Mouse (Mus musculus) left cerebral cortex, adult 2 months (tissue): ENCODE data around the gene Rhoh. TPM values are rescaled to one million over a fixed set of nuclear protein-coding genes. Genes with fewer than 3 reads are reported as not detected.

Experiments used
- DNase-seq, 2 experiments: peaks; one replicate each; pipeline ENCODE4 v3.0.0; 2021 to 2022; ENCODE audit warnings: low spot score in 2 of 2, mixed read lengths in 1 of 2; ENCODE audit errors: extremely low spot score in 1 of 2
- H3K27ac ChIP-seq: fragments of 200-600 bp; 2 replicates; pipeline ENCODE4 v1.8.1; 2022
- H3K4me3 ChIP-seq: fragments of 200-600 bp; 2 replicates; pipeline ENCODE4 v1.8.1; 2022
- CTCF ChIP-seq: fragments of 200-600 bp; IDR thresholded peaks from 2 replicates; pipeline ENCODE4 v1.8.1; 2022; ENCODE audit warnings: antibody characterized with exemption, mild to moderate bottlenecking, moderate library complexity
- intact Hi-C: fragments of 180-260 bp; cut with DNase I; formaldehyde crosslinking; loops from one replicate; pipeline ENCODE4 v1.15.1; 2025
- total RNA-seq, 2 experiments: library from RNA; stranded (reverse); gene quantifications; 2 replicates each; pipeline ENCODE4 v1.2.3; 2021

The Rhoh gene
- total RNA-seq, 2 experiments from 2014 or later, result 0.63 to 0.84 TPM

DNA sequence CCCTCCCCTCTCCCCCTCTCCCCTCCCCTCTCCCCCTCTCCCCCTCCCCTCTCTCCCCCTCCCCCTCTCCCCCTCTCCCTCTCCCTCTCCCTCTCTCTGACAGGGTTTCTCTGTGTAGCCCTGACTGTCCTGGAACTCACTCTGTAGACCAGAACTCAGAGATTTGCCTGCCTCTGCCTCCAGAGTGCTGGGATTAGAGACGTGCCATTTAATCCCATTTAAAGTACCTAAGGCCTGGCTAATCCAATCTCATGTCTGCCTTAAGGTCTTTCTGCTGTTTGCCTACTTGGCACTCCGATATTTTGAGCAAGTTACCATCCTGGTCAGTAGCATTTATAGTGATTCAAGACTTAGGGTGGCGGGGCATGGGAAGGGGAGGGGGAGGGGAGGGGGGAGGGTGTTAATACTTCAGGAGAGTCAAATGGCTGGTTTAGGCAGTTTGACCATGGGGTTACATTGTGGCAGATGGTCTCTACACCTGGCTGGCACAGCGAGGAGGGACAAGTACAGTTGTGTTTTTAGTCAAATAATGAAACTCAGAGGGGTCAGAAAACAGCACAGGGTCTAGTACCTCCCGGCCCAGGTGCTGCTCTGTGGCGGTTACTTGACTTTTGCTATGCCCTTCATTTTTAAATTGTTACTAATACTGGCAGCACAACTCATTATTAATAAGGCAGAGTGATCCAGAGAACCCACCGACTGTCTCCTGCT is 1.4 kb downstream of the Rhoh start:
- no peak overlapping the region for H3K27ac ChIP-seq
- intact Hi-C loops, result no loop called here
- no peak overlapping the region for H3K4me3 ChIP-seq
- no peak for TF ChIP-seq CTCF
- no peak for DNase-seq

DNA sequence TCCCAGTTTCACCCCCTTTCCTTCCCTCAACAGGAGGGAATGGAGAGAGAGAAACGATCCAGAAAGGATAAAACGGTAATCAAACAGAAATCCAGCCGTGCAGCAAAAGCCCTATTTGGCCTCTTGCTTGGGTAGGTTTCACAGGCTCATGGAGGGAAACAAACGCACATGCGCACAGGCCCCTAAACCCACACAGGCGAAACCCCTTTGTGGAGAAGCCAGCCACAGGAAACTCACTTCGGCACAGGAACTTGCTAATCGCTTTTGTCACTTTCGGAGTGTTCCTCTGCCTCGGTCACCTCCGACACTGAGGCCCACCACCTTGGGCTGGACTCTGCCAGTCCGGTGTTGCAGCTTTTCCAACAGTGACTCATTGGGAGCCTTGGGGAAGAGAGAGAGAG is 2.3 kb downstream of the Rhoh start:
- intact Hi-C loops, result no loop called here
- TF ChIP-seq CTCF, result no peak
- no peak for DNase-seq
- Histone ChIP-seq H3K4me3 (no peak overlapping the region), H3K27ac (no peak overlapping the region)

DNA sequence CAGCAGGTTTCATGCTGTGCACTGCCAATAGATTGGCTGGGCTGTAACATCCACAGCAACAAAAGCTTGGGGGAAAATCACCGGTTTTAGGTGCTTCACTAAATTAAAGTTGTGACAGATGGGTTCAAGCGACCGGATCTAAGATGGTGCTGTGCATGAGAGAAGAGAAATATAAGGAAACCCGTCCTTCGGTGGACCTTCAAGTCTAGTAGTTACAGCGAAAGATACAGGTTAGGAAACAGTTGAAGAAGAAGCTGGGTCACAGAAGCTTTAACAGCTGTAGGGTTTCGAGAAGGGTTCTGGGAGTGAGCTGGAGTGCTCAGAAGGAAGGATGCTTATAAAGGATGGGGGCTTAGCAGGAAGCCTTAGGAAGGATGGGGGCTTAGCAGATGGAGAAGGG is 3.5 kb downstream of the Rhoh start:
- intact Hi-C loops, result no loop called here
- H3K4me3 ChIP-seq, result no peak overlapping the region
- H3K27ac ChIP-seq, result no peak overlapping the region
- no peak for TF ChIP-seq CTCF
- DNase-seq, result no peak

DNA sequence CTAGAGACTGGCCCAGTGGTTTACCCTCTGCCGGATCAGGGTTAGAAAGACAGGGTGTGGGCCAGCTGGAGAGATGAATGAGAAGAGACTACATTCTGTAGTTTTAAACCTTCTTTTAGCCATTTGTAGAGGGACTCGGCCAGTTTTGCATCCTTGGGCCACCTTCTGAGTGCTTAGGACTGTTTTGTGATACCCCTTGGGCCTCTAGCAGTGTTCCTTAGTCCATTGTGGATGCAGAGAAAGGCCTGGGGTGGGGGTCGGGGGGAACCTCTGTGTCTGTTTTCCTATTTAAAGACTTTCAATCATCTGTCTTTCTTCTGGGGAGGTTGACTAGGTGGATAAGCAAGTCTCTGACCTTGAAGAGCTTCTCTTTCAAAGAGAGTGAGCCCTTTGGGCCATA is 3.9 kb downstream of the Rhoh start:
- H3K4me3 ChIP-seq, result no peak overlapping the region

DNA sequence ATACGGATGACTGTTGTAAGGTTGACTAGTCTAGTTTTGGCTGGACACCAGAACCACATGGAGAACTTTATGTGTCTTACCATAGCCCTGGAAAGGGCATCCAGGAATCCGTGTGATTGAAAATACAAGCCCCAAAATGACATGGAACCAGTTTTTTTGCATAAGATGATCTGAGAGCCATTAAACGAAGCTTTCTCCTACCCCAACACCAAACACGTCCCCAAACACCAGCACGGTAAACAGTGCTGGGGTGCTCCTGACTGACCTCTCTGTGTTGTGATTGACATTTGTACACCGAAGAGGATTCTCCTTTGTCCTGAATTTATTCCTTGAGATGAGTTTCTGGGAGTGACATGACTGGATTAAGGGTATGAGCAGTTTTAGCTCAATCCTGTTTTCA is 5.6 kb downstream of the Rhoh start:
- no peak for DNase-seq
- intact Hi-C loops, result no loop called here
- Histone ChIP-seq H3K4me3 (no peak overlapping the region), H3K27ac (no peak overlapping the region)
- no peak for TF ChIP-seq CTCF

More for the DNA sequence above, 3.9 kb downstream of the Rhoh start:
- intact Hi-C loops, result no loop called here
- no peak for TF ChIP-seq CTCF
- no peak overlapping the region for H3K27ac ChIP-seq
- DNase-seq, result no peak

DNA sequence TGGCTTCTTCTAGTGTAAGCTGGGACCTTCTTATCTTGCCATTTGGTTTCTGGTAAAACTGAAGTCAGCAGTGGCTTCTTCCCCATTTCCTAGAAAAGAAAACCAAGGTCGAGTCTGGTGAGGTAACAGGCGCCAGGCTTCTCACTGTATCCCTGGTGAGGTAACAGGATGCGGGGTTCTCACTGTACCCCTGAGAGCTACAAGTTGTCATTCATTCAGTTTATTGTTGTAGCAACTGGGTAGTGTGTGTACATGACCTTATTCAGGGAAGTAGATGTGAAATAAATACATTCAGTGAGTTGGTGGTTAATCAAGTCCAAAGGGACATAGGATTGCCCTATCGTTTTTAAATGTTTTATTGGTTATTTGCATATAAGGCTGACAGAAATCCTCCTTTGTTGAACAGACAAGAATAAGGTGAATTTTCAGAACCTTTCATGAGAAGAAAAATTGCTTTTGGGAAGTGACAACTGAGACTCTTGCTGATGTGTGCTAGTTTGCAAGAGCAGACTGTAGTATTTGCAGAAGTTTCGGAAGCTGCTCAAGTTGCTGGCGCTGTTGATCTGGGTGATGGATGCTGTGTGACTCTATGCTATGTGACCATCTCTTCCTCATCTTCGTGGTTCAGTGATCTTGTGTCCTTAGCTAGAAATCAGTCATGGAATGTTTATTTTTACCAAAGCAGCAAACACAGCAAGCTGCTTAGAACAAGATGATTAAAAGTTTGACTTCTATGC is 6.5 kb downstream of the Rhoh start:
- Histone ChIP-seq H3K27ac (no peak overlapping the region), H3K4me3 (no peak overlapping the region)
- no peak for DNase-seq
- TF ChIP-seq CTCF, result no peak
- intact Hi-C loops, result no loop called here

DNA sequence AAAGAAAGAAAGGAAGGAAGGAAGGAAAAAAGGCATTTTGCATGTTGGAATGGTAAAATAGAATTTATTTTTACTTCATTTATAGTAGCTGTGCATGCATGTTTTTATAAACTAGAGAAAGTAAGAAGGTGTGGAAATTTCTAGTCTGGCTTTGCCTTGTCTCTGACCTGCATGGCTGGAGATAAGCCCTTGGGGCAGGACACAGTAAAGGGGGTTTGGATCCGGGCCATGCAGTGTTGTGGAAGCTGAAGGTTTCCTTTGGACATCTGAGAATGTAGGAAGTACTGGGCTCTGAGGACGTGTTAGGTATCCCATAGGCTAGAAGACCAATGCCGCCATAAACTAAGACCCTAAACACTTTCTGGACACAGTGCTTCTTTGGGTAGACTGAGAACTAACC is 7.4 kb downstream of the Rhoh start:
- no peak for DNase-seq
- no peak for TF ChIP-seq CTCF
- Histone ChIP-seq H3K27ac (no peak overlapping the region), H3K4me3 (no peak overlapping the region)
- intact Hi-C loops, result no loop called here

DNA sequence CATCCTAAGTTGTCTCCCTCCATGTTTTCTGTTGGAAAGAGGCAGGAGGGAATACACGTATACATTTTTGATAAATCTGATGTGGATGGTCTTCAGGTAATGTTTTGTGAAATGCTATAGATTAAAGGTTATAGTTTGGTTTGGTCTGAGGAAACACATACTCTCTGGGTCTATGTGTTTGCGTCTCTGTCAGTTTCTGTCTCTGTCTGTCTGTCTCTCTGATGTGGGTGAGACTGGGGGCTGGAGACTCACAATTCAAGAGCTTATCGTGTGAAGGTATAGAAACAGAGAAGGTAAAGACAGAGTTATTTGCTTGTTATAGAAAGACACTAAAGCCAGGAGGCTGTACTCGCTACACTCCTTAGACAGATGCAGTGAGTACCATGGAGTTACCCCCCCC is 8.6 kb downstream of the Rhoh start:
- intact Hi-C loops, result no loop called here
- DNase-seq, result no peak
- TF ChIP-seq CTCF, result no peak
- H3K27ac ChIP-seq, result no peak overlapping the region
- no peak overlapping the region for H3K4me3 ChIP-seq

DNA sequence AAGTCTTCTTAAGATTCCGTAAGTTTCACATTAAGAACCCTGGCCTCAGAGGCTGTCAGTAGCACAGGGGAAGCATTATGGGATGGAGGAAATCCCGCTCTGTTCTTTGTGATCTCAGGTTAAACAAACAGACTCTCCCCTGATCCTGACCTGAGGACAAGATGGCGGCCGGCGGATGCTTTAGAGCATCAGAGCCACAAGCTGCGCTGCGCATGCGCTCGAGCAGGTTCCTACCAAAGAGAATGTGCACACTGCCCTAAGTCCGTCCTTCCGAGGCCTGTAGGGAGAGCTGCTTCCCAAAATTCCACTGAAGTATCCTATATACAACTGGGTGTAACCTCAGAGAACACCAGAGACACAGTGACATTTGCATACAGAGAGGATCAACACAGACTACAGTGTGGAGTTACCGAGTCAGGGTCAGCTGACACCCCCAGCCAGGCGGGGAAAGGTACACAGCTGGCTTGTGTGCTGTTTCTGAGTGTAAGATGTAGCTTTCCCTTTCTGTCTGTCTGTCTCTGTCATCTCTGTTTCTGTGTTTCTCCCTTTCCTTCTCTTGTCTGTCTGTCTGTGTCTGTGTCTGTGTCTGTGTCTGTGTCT is 10.4 kb downstream of the Rhoh start:
- DNase-seq, result no peak
- no peak overlapping the region for H3K27ac ChIP-seq
- TF ChIP-seq CTCF, result no peak
- H3K4me3 ChIP-seq, result no peak overlapping the region
- intact Hi-C loops, result no loop called here

DNA sequence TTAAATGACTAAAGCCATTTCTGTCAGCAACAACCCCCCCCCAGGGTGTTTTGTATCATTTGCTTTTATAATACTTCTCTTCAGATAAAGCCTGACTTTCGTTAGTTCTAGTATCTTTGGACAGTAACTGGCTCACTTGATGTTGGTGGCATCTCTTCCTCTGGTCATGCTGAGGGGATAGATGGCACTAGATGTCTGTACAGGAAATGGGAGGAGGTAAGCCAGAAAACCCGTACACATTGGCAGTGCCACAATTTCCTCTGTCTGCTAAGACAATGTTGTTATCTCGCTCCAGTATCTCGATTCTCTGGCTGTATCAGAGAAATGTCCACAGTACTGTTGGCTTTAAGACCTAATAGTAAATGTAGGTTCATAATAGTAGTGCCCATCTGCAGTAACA is 12.2 kb downstream of the Rhoh start:
- intact Hi-C loops, result no loop called here
- no peak overlapping the region for H3K4me3 ChIP-seq
- TF ChIP-seq CTCF, result no peak
- DNase-seq, result no peak
- no peak overlapping the region for H3K27ac ChIP-seq

DNA sequence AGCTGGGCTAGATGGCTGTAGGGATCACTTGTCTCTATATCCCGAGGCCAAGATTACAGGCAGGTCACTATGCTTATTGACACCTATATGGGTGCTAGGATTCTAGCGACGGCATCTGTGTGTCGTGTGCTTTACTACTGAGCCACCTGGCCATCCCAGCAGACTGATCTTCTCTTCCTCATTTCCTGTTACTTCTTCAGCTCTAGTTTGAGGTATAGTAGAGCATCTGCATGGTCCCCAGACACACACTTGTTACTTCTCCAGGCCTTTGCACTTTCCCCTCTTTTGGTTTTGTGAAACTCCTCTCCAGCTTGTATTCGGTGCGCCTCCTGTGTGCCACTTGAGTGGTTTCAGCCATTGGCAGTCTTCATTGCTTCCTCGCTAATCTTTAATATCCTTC is 14.3 kb downstream of the Rhoh start:
- TF ChIP-seq CTCF, result no peak
- Histone ChIP-seq H3K27ac (no peak overlapping the region), H3K4me3 (no peak overlapping the region)
- intact Hi-C loops, result no loop called here
- no peak for DNase-seq

DNA sequence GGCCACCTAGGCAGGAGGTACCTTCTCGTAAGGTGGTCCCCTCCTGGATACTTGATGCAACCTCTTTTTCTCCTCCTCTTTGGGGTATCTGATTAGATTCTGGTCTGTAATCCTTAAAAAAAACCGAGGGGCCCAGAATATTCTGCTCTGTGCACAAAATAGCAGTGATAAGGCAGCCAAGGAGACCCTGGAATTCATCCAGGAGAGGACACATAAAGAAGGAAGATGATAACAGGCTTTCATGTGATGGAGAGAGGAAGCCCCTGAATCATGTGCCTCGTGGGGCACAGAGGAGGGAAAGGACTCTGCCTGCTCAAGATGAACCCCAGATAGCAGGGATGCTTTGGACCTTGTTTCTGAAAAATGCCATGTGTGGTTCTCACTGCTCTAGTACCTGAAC is 17.4 kb downstream of the Rhoh start:
- intact Hi-C loops, result no loop called here

More for the DNA sequence above, 17.4 kb downstream of the Rhoh start:
- H3K27ac ChIP-seq, result no peak overlapping the region
- no peak overlapping the region for H3K4me3 ChIP-seq
- TF ChIP-seq CTCF, result no peak
- no peak for DNase-seq
